Comparison of ENCODE assay signal across 19 mouse cellular contexts in genomic region chr8:64375509-64375908, GRCm38 (mm10).
"Had no signal": no experiment of that assay in that cellular context is flagged by ENCODE, and none has a peak within 500 bp of the region (broad histone marks: within the 10 kb centered on the region; RNA-seq: fewer than 3 reads in every experiment).

No protein-coding gene starts in this region.

- H3K27ac ChIP-seq: kidney, embryonic 15.5 days; limb, embryonic 12.5 days; limb, embryonic 15.5 days; liver, embryonic 14.5 days; midbrain, embryonic 10.5 days; midbrain, embryonic 13.5 days; neural tube, embryonic 13.5 days had no signal

- ATAC-seq: intestine, postnatal 0 days; liver, postnatal 0 days; midbrain, embryonic 13.5 days; midbrain, embryonic 16.5 days had no signal

- H3K36me3 ChIP-seq: kidney, embryonic 15.5 days; limb, embryonic 12.5 days; limb, embryonic 15.5 days; midbrain, embryonic 10.5 days; midbrain, embryonic 13.5 days; neural tube, embryonic 13.5 days had no signal

- H3K4me3 ChIP-seq: kidney, embryonic 15.5 days; limb, embryonic 12.5 days; limb, embryonic 15.5 days; megakaryocyte, embryonic 14.5 days; midbrain, embryonic 10.5 days; midbrain, embryonic 13.5 days; myocyte; neural tube, embryonic 13.5 days had no signal

- H3K4me1 ChIP-seq: kidney, embryonic 15.5 days; limb, embryonic 12.5 days; midbrain, embryonic 10.5 days; midbrain, embryonic 13.5 days; neural tube, embryonic 13.5 days had no signal

- H3K4me2 ChIP-seq: kidney, embryonic 15.5 days; limb, embryonic 12.5 days; limb, embryonic 15.5 days; liver, embryonic 11.5 days; midbrain, embryonic 13.5 days; neural tube, embryonic 13.5 days had no signal

- DNase-seq: kidney, adult 8-10 months; kidney, postnatal 10 days; kidney, postnatal 36 days; left cerebral cortex, postnatal 4 days; liver, postnatal 0 days; thymus, adult 18-20 months; thymus, postnatal 36 days had no signal

- H3K27me3 ChIP-seq: kidney, embryonic 15.5 days; limb, embryonic 12.5 days; limb, embryonic 15.5 days; megakaryocyte, embryonic 14.5 days; midbrain, embryonic 13.5 days; neural tube, embryonic 13.5 days had no signal

- H3K9ac ChIP-seq: kidney, embryonic 15.5 days; limb, embryonic 12.5 days; limb, embryonic 15.5 days; liver, embryonic 14.5 days; liver, postnatal 0 days; midbrain, embryonic 13.5 days; neural tube, embryonic 13.5 days had no signal

- H3K9me3 ChIP-seq: kidney, embryonic 15.5 days; limb, embryonic 12.5 days; limb, embryonic 15.5 days; megakaryocyte, embryonic 14.5 days; midbrain, embryonic 10.5 days; midbrain, embryonic 13.5 days; neural tube, embryonic 13.5 days had no signal
